Mouse (Mus musculus): ENCODE results near the gene Frzb.

DNA sequence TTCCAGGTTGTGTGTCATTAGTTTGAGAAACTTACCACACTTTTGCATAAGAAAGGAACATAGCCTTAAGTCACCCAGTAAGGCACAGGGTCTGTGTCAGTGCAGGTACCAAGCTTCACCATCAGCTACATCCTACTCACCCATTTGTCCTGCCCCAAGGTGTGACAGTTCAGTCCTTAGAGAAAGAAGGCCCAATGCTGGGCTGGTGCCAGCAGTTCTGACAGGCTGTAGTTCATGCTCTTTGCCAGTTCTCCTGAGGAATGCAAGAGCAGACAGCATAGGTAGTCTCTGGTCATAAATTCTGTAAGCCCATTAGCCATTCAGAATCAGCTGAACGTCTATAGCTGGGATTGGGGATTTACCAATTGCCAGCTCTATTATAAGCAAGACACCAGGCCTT lies 28.4 kb upstream of the Frzb start:
- TF ChIP-seq CTCF (IDR thresholded peaks at IDR 0.05; ENCODE audit: control insufficient read depth, insufficient read depth, low read length), result no peak
- TF ChIP-seq POLR2A (IDR thresholded peaks at IDR 0.05; ENCODE audit: borderline replicate concordance, control insufficient read depth, low read depth, low read length), result no peak

Measured in bone marrow, adult 2 months (tissue).